Mouse (Mus musculus) heart, postnatal 36 days (tissue): ENCODE measurements around the gene Lrrc49. TPM values are rescaled to one million over a fixed set of nuclear protein-coding genes. Genes with fewer than 3 reads are reported as not detected.

Source experiments
- DNase-seq, 2 experiments: peaks; one replicate each; pipeline ENCODE4 v3.0.0; 2021 to 2022
- intact Hi-C: fragments of 180-260 bp; cut with DNase I; formaldehyde crosslinking; loops from one replicate; pipeline ENCODE4 v1.15.1; 2025
- total RNA-seq, 2 experiments: library from RNA; stranded (reverse); gene quantifications; 2 replicates each; pipeline ENCODE4 v1.2.3; 2021

Gene Lrrc49
- 1 to 10 TPM; 3.7 to 4.2 TPM for total RNA-seq

GRCm38 (mm10) chr9:60687891-60688324, at the start of gene Lrrc49:
Lrrc49 (minus strand) TSS chr9:60688158.
- peak; percentile 91 to 92 for DNase-seq
- intact Hi-C loops, result loop anchor here (2.0 kb wide), 1 partner anchor 443 kb away; no protein-coding TSS in a partner anchor

GRCm38 (mm10) chr9:60734321-60734720, 46.4 kb upstream of the Lrrc49 start:
- DNase-seq, result no peak
- intact Hi-C loops, result no loop called here

GRCm38 (mm10) chr9:60724968-60725367, 37.0 kb upstream of the Lrrc49 start:
- DNase-seq, result no peak
- intact Hi-C loops, result no loop called here

- no peak for DNase-seq
- intact Hi-C loops, result no loop called here
These were observed 31.7 kb upstream of the Lrrc49 start for GRCm38 (mm10) chr9:60719687-60720086.

- peak; percentile 56 to 60 for DNase-seq
- intact Hi-C loops, result loop anchor here (1.0 kb wide), 1 partner anchor 26 kb away; no protein-coding TSS in a partner anchor
These were observed 30.3 kb upstream of the Lrrc49 start for GRCm38 (mm10) chr9:60718284-60718683.

GRCm38 (mm10) chr9:60715828-60716227, 27.9 kb upstream of the Lrrc49 start:
- intact Hi-C loops, result loop anchor here (2.0 kb wide), 1 partner anchor 143 kb away; no protein-coding TSS in a partner anchor
- DNase-seq, result no peak

GRCm38 (mm10) chr9:60715271-60715670, 27.3 kb upstream of the Lrrc49 start:
- intact Hi-C loops, result no loop called here
- no peak for DNase-seq

- peak; percentile 22 to 23 for DNase-seq
- intact Hi-C loops, result no loop called here
These were observed 26.2 kb upstream of the Lrrc49 start for GRCm38 (mm10) chr9:60714191-60714590.

GRCm38 (mm10) chr9:60713616-60714015, 25.7 kb upstream of the Lrrc49 start:
- peak in 1 of 2 experiments; percentile 19 for DNase-seq
- intact Hi-C loops, result no loop called here

- intact Hi-C loops, result no loop called here
- DNase-seq, result peak; percentile 56 to 63
These were observed 25.0 kb upstream of the Lrrc49 start, which contains the start of gene Larp6 for GRCm38 (mm10) chr9:60712771-60713541. Larp6 (plus strand) TSS chr9:60712989.

- intact Hi-C loops, result no loop called here
- DNase-seq, result no peak
These were observed 24.1 kb upstream of the Lrrc49 start for GRCm38 (mm10) chr9:60712011-60712410.

- DNase-seq, result no peak
- intact Hi-C loops, result no loop called here
These were observed 21.8 kb upstream of the Lrrc49 start for GRCm38 (mm10) chr9:60709721-60710120.

GRCm38 (mm10) chr9:60708606-60709005, 20.6 kb upstream of the Lrrc49 start:
- intact Hi-C loops, result no loop called here
- no peak for DNase-seq

- intact Hi-C loops, result no loop called here
These were observed 19.6 kb upstream of the Lrrc49 start for GRCm38 (mm10) chr9:60707594-60707993.

GRCm38 (mm10) chr9:60699581-60700231, 11.7 kb upstream of the Lrrc49 start:
- DNase-seq, result no peak
- intact Hi-C loops, result no loop called here

More at GRCm38 (mm10) chr9:60707594-60707993, 19.6 kb upstream of the Lrrc49 start:
- no peak for DNase-seq

- intact Hi-C loops, result no loop called here
- DNase-seq, result peak in 1 of 2 experiments; percentile 25
These were observed 8.5 kb upstream of the Lrrc49 start for GRCm38 (mm10) chr9:60696271-60696985.

- intact Hi-C loops, result no loop called here
- DNase-seq, result peak in 1 of 2 experiments; percentile 31
These were observed 6.0 kb upstream of the Lrrc49 start for GRCm38 (mm10) chr9:60693986-60694385.

- no peak for DNase-seq
- intact Hi-C loops, result no loop called here
These were observed 4.7 kb upstream of the Lrrc49 start for GRCm38 (mm10) chr9:60692624-60693023.

- intact Hi-C loops, result loop anchor here (2.0 kb wide), 1 partner anchor 443 kb away; no protein-coding TSS in a partner anchor
These were observed 543 bp downstream of the Lrrc49 start for GRCm38 (mm10) chr9:60687415-60687814.

GRCm38 (mm10) chr9:60682753-60683152, 5.2 kb downstream of the Lrrc49 start:
- intact Hi-C loops, result no loop called here
- DNase-seq, result no peak

More at GRCm38 (mm10) chr9:60687415-60687814, 543 bp downstream of the Lrrc49 start:
- DNase-seq, result no peak

- intact Hi-C loops, result no loop called here
These were observed 7.0 kb downstream of the Lrrc49 start for GRCm38 (mm10) chr9:60681005-60681404.

More at GRCm38 (mm10) chr9:60681005-60681404, 7.0 kb downstream of the Lrrc49 start:
- DNase-seq, result no peak
